Mouse (Mus musculus) liver, embryonic 16.5 days (tissue): ENCODE results near the gene Hoxb9. TPM values are rescaled to one million over a fixed set of nuclear protein-coding genes. Genes with fewer than 3 reads are reported as not detected.

Experiments used
- ATAC-seq: fragments of 200-750 bp; cut with Nextera tagmentation; 2 replicates; pipeline ENCODE4 v1.8.0; 2017; ENCODE audit warnings: low read depth, mild to moderate bottlenecking, moderate number of reproducible peaks, moderate library complexity
- H3K27ac ChIP-seq: fragments of 300-500 bp; sonication (generic); 2 replicates; pipeline ENCODE4 v1.5.1; 2014; ENCODE audit warnings: mild to moderate bottlenecking, low read length
- H3K27me3 ChIP-seq: fragments of 300-500 bp; sonication (generic); 2 replicates; pipeline ENCODE4 v1.6.1; 2014; ENCODE audit warnings: low read depth, low read length, mixed read lengths; ENCODE audit not compliant: control insufficient read depth, insufficient read depth
- H3K36me3 ChIP-seq: fragments of 300-500 bp; sonication (generic); 2 replicates; pipeline ENCODE4 v1.6.1; 2014; ENCODE audit warnings: mild to moderate bottlenecking; ENCODE audit not compliant: control insufficient read depth, insufficient read depth
- H3K4me1 ChIP-seq: fragments of 300-500 bp; sonication (generic); 2 replicates; pipeline ENCODE4 v1.6.1; 2014; ENCODE audit warnings: low read depth, low read length, mixed read lengths; ENCODE audit not compliant: control insufficient read depth
- H3K4me2 ChIP-seq: fragments of 300-500 bp; sonication (generic); 2 replicates; pipeline ENCODE4 v1.6.1; 2014; ENCODE audit warnings: low read depth, low read length, mixed read lengths
- H3K4me3 ChIP-seq: fragments of 300-500 bp; sonication (generic); 2 replicates; pipeline ENCODE4 v1.5.1; 2014; ENCODE audit warnings: low read depth, mild to moderate bottlenecking, low read length
- H3K9ac ChIP-seq: fragments of 300-500 bp; sonication (generic); 2 replicates; pipeline ENCODE4 v1.6.1; 2014; ENCODE audit warnings: low read depth, low read length
- H3K9me3 ChIP-seq: fragments of 300-500 bp; sonication (generic); replicated peaks from 2 replicates; pipeline ENCODE4 v1.6.1; 2016; ENCODE audit warnings: low read length; ENCODE audit not compliant: control insufficient read depth
- WGBS: fragments of 180-500 bp; shearing (Covaris S2); extraction: QIAGEN DNeasy Blood & Tissue Kit; methylation state at CpG from one replicate; pipeline ENCODE4 v1.1.7; 2014; ENCODE audit not compliant: insufficient replicate concordance; 5-methylcytosine and 5-hydroxymethylcytosine counted together
- polyA plus RNA-seq: library from polyadenylated mRNA; unstranded; fragments of >200 nt; fragmentation: Nextera tagmentation; extraction: Ambion mirVana; gene quantifications from 2 replicates; pipeline ENCODE4 v1.2.1, GENCODE M21; 2015

Hoxb9 gene
- polyA plus RNA-seq, 1 experiment from 2014 or later, result not detected

DNA sequence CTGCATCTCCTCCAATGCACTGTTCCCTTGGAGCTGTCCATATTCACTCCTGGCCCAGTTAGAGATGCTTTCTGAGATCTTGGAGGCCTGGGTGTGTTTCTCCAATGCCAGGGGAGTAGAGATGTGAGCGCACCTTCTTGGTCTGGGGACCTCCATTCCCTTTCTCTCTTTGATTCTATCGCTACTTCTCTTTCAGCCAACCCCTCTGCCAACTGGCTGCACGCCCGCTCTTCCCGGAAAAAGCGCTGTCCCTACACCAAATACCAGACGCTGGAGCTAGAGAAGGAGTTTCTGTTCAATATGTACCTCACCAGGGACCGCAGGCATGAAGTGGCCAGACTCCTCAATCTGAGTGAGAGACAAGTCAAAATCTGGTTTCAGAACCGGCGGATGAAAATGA lies 3.2 kb downstream of the Hoxb9 start:
- H3K9ac ChIP-seq, result no peak overlapping the region
- no peak overlapping the region for H3K4me2 ChIP-seq
- no peak for ATAC-seq
- no peaks in the 10 kb centered on the region for H3K36me3 ChIP-seq
- no peak overlapping the region for H3K4me3 ChIP-seq
- H3K27me3 ChIP-seq, result peaks cover 99% of the 10 kb centered on the region
- 31% methylated on average over 10 of the region's 10 CpGs for WGBS
- H3K4me1 ChIP-seq, result no peaks in the 10 kb centered on the region
- no peak overlapping the region for H3K27ac ChIP-seq
- H3K9me3 ChIP-seq, result no peaks in the 10 kb centered on the region

DNA sequence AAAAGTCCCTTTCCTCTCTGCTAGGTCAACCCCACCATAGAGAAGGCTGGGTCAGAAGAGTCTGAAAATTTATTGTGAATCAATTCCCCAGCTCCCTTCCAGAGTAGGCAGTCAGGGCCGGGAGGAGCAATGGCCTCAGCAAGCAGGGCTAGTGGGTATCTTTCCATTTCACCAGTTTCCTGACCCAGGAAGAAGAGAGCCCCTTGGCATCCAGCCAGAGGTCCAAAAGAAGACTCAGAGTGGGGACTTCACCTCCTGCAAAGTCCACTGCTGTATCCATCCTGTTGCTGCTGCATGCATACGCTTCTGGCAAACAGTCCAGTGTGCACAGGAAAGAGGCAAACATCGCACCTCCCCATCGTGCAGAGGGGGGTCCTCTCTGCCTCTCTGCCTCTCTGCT lies 4.6 kb downstream of the Hoxb9 start:
- Histone ChIP-seq H3K4me3 (no peak overlapping the region), H3K4me2 (no peak overlapping the region), H3K9ac (no peak overlapping the region), H3K27ac (no peak overlapping the region), H3K9me3 (no peaks in the 10 kb centered on the region), H3K27me3 (peaks cover 99% of the 10 kb centered on the region), H3K4me1 (no peaks in the 10 kb centered on the region), H3K36me3 (no peaks in the 10 kb centered on the region)
- 21% methylated on average over 4 of the region's 4 CpGs for WGBS
- no peak for ATAC-seq

DNA sequence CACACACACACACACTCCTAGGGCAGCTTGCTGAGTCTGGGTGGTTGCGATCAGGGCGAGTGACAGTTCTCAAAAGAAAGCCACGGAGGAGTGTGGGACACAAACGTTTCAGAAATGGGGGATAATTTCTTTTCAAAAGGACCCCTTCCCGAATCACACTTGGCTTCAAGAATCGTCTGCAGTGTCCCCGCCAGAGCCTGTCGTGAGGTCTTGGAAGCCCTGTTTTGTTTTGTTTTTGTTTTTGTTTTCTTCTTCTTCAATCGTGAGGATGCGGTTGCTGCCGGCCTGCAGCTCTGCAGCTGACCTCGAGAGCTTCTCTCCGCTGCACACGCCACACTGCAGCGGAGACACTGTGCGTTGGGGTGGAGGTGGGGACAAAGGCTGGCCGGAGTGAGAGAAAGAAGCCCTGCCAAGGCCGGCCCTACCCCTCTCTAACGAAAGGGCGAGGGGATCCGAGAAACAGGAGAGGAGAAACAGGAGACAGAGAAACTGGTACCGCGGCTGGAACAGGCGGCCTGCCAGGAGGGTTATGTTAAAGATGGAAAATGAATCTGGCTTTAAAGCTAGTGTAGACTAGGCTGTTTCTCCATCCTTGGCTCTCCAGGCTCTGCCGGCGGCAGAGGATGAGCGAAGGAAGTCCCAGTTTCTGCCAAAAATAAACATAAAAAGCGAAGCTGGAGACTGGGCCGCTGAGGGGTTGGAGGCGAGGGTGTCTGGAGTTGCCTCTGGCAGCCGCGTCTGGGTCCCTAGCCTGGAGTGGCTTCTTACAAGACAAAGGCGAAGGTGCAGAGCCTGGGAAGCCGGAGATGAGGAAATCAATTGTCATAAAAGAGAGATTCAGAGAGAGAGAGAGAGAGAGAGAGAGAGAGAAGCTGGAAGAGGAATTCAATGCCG lies 6.1 kb downstream of the Hoxb9 start:
- H3K9ac ChIP-seq, result no peak overlapping the region
- peaks cover 98% of the 10 kb centered on the region for H3K27me3 ChIP-seq
- H3K27ac ChIP-seq, result no peak overlapping the region
- H3K4me2 ChIP-seq, result no peak overlapping the region
- no peaks in the 10 kb centered on the region for H3K9me3 ChIP-seq
- no peaks in the 10 kb centered on the region for H3K4me1 ChIP-seq
- 2% methylated on average over 35 of the region's 35 CpGs for WGBS
- H3K36me3 ChIP-seq, result no peaks in the 10 kb centered on the region
- H3K4me3 ChIP-seq, result no peak overlapping the region
- ATAC-seq, result no peak

DNA sequence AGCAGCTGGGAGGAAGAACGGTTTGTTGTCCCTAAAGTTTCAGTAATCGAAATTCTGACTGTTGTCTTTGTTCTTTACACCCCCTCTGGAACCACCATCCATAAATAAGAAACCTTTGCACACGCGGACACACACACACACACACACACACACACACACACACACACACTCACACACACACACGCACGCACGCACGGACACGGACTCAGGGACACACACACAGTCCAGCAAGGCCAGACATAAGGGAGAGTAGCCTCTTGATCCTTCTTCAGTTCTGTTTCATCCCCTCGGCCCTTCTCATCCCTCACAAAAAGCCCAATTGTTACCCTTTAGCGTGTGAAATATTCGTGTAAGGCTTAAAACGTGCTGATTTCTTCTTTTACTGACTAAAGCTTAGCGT lies 7.1 kb downstream of the Hoxb9 start:
- H3K4me2 ChIP-seq, result no peak overlapping the region
- no peak overlapping the region for H3K9ac ChIP-seq
- H3K27ac ChIP-seq, result no peak overlapping the region
- WGBS, result 11% methylated on average over 14 of the region's 14 CpGs
- no peak overlapping the region for H3K4me3 ChIP-seq
- H3K36me3 ChIP-seq, result no peaks in the 10 kb centered on the region
- no peaks in the 10 kb centered on the region for H3K9me3 ChIP-seq
- H3K27me3 ChIP-seq, result peaks cover 98% of the 10 kb centered on the region
- no peaks in the 10 kb centered on the region for H3K4me1 ChIP-seq
- ATAC-seq, result no peak

DNA sequence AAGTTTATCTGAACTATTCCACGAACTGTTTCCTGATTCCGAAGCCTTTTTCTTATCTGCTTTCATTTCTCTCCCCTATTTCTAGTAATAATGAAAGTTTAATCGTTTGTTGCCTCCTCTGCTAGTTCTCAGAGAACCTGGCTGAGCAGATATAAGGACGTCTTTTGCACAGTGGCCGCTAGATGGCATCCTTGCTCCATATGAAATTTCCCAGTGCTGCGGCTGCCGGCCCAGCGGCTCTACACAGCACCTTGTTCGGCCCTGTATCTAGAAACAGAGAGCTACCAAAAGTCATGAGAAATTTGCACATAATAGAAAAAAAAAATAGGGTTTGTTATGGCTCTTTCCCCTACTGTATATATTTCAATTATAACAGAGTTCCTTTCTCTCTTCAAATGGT lies 7.5 kb downstream of the Hoxb9 start:
- no peak overlapping the region for H3K4me3 ChIP-seq
- H3K4me1 ChIP-seq, result no peaks in the 10 kb centered on the region
- WGBS, result under 1% methylated on average over 9 of the region's 9 CpGs
- H3K36me3 ChIP-seq, result no peaks in the 10 kb centered on the region
- ATAC-seq, result no peak
- H3K27me3 ChIP-seq, result peaks cover 98% of the 10 kb centered on the region
- H3K9me3 ChIP-seq, result no peaks in the 10 kb centered on the region
- no peak overlapping the region for H3K4me2 ChIP-seq
- no peak overlapping the region for H3K9ac ChIP-seq
- no peak overlapping the region for H3K27ac ChIP-seq

DNA sequence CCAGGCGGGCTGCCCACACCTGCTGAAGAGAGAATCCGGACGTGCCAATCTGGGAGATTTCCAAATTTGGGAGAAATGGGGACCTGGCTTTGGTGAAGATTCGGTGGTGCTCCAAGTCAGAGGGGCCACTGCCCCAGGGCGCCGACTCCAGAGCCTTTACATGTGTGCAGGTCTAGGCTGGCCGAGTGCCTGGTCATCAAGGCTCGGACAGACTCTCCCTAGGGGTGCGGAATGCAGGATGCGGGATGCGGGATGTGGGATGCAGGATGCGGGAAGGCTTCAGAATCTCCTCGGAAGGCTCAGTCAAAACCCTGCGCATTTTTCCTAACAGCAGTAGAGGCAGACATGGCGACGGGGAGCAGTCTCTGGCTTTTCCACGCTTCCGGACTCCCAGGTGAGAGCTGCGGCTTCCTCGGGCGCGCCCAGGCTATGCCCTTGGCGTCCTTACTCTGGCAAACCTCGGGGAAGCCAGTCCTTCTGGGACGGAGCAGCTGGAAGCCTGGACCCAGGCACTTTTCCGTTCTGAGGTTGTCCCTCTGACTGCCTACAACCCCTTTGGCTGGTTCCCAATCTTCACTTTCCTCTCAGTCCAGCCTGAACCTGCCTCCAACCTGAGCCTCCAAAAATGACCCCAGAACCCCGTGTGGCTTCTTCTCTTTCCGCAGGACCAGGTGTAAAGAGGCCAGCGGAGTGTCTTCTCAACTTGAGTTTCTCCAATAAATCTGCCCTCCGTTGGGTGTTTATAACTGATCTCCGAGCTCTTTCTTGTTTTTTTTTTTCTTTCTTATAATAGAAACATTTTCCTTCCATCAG lies 8.4 kb downstream of the Hoxb9 start:
- H3K27me3 ChIP-seq, result peaks cover 98% of the 10 kb centered on the region
- no peak overlapping the region for H3K27ac ChIP-seq
- H3K36me3 ChIP-seq, result no peaks in the 10 kb centered on the region
- no peak for ATAC-seq
- H3K4me3 ChIP-seq, result no peak overlapping the region
- no peak overlapping the region for H3K9ac ChIP-seq
- no peaks in the 10 kb centered on the region for H3K4me1 ChIP-seq
- WGBS, result 5% methylated on average over 31 of the region's 31 CpGs
- no peak overlapping the region for H3K4me2 ChIP-seq
- H3K9me3 ChIP-seq, result no peaks in the 10 kb centered on the region

DNA sequence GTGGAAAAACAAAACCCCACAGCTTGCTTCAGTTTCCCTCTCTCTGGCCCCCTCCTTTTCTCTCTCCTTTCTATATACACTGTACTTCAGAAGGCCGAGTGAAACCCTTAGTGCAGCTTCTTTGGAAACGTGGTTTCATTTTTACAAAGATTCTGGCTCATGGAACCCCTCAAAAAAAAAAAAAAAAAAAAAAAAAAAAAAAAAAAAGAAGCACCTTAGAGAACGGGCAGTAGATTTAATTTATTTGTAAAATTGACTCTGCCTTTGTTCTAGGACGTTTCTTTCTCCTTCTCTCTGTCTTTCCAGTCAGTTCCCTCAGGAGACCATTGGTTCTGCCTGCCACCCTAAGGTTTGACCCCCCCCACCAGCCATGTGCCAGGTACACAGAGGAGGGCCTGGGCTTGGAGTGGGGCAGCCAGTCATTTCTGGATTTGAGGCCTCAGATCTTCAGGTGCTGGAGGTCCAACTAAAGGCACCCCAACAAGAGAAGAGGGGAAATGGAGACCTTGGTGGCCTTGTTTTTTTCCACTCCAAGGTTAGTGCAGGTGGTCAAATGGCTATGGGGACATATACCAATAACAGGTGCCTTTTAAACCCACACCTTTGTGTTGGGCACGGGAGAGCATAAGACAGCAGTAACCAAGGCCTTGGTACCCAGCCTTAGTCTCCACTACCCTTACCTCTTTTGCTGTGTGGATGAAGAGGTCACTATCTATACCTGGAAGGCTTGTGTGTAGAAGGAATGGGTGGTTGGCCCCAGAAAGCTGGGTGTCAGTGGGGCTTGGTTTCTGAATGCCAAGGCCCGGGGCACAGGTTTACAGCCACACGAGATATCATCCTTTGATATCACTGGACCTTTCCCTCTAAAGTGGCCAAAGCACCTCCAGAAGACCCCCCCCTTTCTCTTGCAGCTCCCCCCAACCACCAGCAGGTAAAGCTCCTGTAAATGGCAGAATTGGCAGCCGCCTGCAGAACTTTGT lies 9.4 kb downstream of the Hoxb9 start:
- no peaks in the 10 kb centered on the region for H3K36me3 ChIP-seq
- H3K27ac ChIP-seq, result no peak overlapping the region
- no peaks in the 10 kb centered on the region for H3K4me1 ChIP-seq
- ATAC-seq, result no peak
- H3K4me3 ChIP-seq, result no peak overlapping the region
- WGBS, result 15% methylated on average over 8 of the region's 8 CpGs
- H3K9ac ChIP-seq, result no peak overlapping the region
- no peaks in the 10 kb centered on the region for H3K9me3 ChIP-seq
- no peak overlapping the region for H3K4me2 ChIP-seq
- peaks cover 98% of the 10 kb centered on the region for H3K27me3 ChIP-seq

DNA sequence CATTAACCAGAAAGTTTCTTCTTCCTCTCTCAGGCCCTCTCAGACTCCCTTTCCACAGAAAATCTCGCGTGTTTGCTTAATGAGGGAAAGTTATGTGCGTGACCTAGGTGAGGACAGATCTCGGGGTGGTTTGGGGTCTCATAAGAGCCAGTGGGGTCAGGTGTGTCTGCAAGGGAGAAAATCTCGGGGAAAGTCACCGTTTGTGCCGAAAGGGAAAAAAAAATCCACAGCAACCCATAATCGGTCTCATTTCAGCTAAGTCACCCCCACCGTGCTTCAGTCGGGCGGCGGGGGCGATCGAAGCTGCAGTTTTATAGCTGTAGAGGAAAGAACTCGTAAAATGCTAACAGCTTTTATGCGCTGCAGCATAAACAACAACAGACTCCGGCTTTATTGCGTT lies 10.1 kb downstream of the Hoxb9 start:
- ATAC-seq, result no peak
- Histone ChIP-seq H3K4me1 (no peaks in the 10 kb centered on the region), H3K4me2 (no peak overlapping the region), H3K4me3 (no peak overlapping the region), H3K36me3 (no peaks in the 10 kb centered on the region), H3K27ac (no peak overlapping the region), H3K9me3 (no peaks in the 10 kb centered on the region), H3K9ac (no peak overlapping the region), H3K27me3 (peaks cover 98% of the 10 kb centered on the region)
- 6% methylated on average over 18 of the region's 18 CpGs for WGBS
